Mouse (Mus musculus): Measurements from ENCODE around the gene Iah1.

GRCm38 (mm10) chr12:21302361-21302783 is 13.8 kb upstream of the Iah1 start:
- TF ChIP-seq CTCF (conservative IDR thresholded peaks at IDR 0.05; ENCODE audit: low read length), result no peak
- no peak for TF ChIP-seq POU5F1 (IDR thresholded peaks at IDR 0.05; ENCODE audit: borderline replicate concordance, low read length)
